Mouse (Mus musculus): Measurements from ENCODE around the gene Nedd4.

- no peak for TF ChIP-seq CTCF (IDR thresholded peaks at IDR 0.05; ENCODE audit: control insufficient read depth, insufficient read depth, insufficient read length)
- no peak for TF ChIP-seq MYOG (IDR thresholded peaks at IDR 0.05; ENCODE audit: control insufficient read depth, extremely low read depth, insufficient read length)
- TF ChIP-seq USF1 (IDR thresholded peaks at IDR 0.05; ENCODE audit: low read depth) = peak; percentile 95
- TF ChIP-seq CEBPB (IDR thresholded peaks at IDR 0.05; ENCODE audit: low read depth) = no peak
- no peak for TF ChIP-seq MYOD1 (IDR thresholded peaks at IDR 0.05; ENCODE audit: control insufficient read depth, insufficient read length, low read depth)
- no peak for TF ChIP-seq FOSL1 (IDR thresholded peaks at IDR 0.05; ENCODE audit: insufficient read depth, low read length, poor library complexity, severe bottlenecking)
These were observed 22.9 kb upstream of the Nedd4 start for GRCm38 (mm10) chr9:72638951-72639842.
